Mouse (Mus musculus) limb, embryonic 14.5 days (tissue): ENCODE data around the gene Sox5. TPM values are rescaled to one million over a fixed set of nuclear protein-coding genes. Genes with fewer than 3 reads are reported as not detected.

Experiments
- ATAC-seq: fragments of 200-750 bp; cut with Nextera tagmentation; 2 replicates; pipeline ENCODE4 v1.8.0; 2017; ENCODE audit warnings: low read depth, moderate number of reproducible peaks, moderate TSS enrichment; ENCODE audit not compliant: low FRiP score
- DNase-seq: peaks from one replicate; pipeline ENCODE4 v3.0.0-alpha.2; 2015; ENCODE audit warnings: low spot score
- H3K27ac ChIP-seq: fragments of 300-500 bp; sonication (generic); replicated peaks from 2 replicates; pipeline ENCODE4 v1.5.1; 2014; ENCODE audit warnings: low read depth, mild to moderate bottlenecking, low read length, moderate library complexity, mixed read lengths
- H3K27me3 ChIP-seq: fragments of 300-500 bp; sonication (generic); 2 replicates; pipeline ENCODE4 v1.6.1; 2014; ENCODE audit warnings: low read length, mixed read lengths; ENCODE audit not compliant: control insufficient read depth, insufficient read depth
- H3K36me3 ChIP-seq: fragments of 300-500 bp; sonication (generic); 2 replicates; pipeline ENCODE4 v1.6.1; 2014; ENCODE audit warnings: mild to moderate bottlenecking, low read length, moderate library complexity, mixed read lengths; ENCODE audit not compliant: control insufficient read depth, insufficient read depth
- H3K4me1 ChIP-seq: fragments of 300-500 bp; sonication (generic); 2 replicates; pipeline ENCODE4 v1.6.1; 2014; ENCODE audit warnings: antibody characterized with exemption, low read length, mixed read lengths; ENCODE audit not compliant: control insufficient read depth, insufficient read depth
- H3K4me2 ChIP-seq: fragments of 300-500 bp; sonication (generic); replicated peaks from 2 replicates; pipeline ENCODE4 v1.6.1; 2014; ENCODE audit warnings: low read depth, mild to moderate bottlenecking, low read length, moderate library complexity; ENCODE audit not compliant: severe bottlenecking
- H3K4me3 ChIP-seq: fragments of 300-500 bp; sonication (generic); replicated peaks from 2 replicates; pipeline ENCODE4 v1.5.1; 2014; ENCODE audit warnings: low read length
- H3K9ac ChIP-seq: fragments of 300-500 bp; sonication (generic); 2 replicates; pipeline ENCODE4 v1.6.1; 2014; ENCODE audit warnings: mild to moderate bottlenecking, low read depth, low read length, moderate library complexity; ENCODE audit not compliant: severe bottlenecking
- H3K9me3 ChIP-seq: fragments of 300-500 bp; sonication (generic); 2 replicates; pipeline ENCODE4 v1.6.1; 2016; ENCODE audit warnings: low read length; ENCODE audit not compliant: control insufficient read depth
- POLR2A ChIP-seq: fragments of 200-500 bp; IDR thresholded peaks from 2 replicates; pipeline ENCODE4 v1.8.0; 2012; ENCODE audit warnings: inconsistent platforms, mild to moderate bottlenecking, moderate library complexity, borderline replicate concordance; ENCODE audit not compliant: insufficient read depth, insufficient read length; ENCODE audit errors: extremely low read depth
- WGBS: fragments of 180-500 bp; shearing (Covaris S2); extraction: QIAGEN DNeasy Blood & Tissue Kit; methylation state at CpG from one replicate; pipeline ENCODE4 v1.1.7; 2014; 5-methylcytosine and 5-hydroxymethylcytosine counted together
- polyA plus RNA-seq, 2 experiments: library from polyadenylated mRNA; depleted of rRNA in 1 of 2; stranded (reverse) in 1 of 2; unstranded in 1 of 2; fragments of >200 nt; fragmentation: Nextera tagmentation in 1 of 2; extraction: Ambion mirVana in 1 of 2; gene quantifications; 2 replicates each; pipeline versions ENCODE4 v1.2.1 to v1.2.3; 2012 to 2014

The Sox5 gene
- polyA plus RNA-seq, 2 experiments: 20.6 to 32.8 TPM

DNA sequence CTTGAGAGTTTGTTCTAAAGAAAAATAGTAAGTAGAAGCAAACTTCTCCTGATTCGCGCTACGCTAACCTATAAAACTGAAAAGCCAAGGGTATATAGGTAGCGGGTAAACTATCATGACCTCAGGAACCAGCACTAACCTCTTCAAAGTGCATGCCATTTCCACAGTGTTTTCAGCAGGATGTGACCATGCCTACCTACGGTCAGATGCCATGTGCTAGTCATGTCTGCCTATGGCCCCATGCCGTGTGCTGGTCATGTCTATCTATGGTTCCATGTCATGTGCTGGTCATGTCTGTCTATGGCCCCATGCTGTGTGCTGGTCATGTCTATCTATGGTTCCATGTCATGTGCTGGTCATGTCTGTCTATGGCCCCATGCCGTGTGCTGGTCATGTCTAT, 614.7 kb downstream of the Sox5 start:
- H3K4me1 ChIP-seq: peaks cover 21% of the 10 kb centered on the region
- TF ChIP-seq POLR2A: no peak
- no peak overlapping the region for H3K4me3 ChIP-seq
- H3K4me2 ChIP-seq: no peak overlapping the region
- no peaks in the 10 kb centered on the region for H3K36me3 ChIP-seq
- ATAC-seq (no peak), DNase-seq (no peak)
- 0 out of 2 replicates have a peak overlapping the region, but pooled peaks have one; percentile 44 for H3K27ac ChIP-seq
- WGBS: 96% methylated on average over 7 of the region's 7 CpGs
- H3K27me3 ChIP-seq: no peaks in the 10 kb centered on the region
- no peak overlapping the region for H3K9ac ChIP-seq
- H3K9me3 ChIP-seq: no peaks in the 10 kb centered on the region

DNA sequence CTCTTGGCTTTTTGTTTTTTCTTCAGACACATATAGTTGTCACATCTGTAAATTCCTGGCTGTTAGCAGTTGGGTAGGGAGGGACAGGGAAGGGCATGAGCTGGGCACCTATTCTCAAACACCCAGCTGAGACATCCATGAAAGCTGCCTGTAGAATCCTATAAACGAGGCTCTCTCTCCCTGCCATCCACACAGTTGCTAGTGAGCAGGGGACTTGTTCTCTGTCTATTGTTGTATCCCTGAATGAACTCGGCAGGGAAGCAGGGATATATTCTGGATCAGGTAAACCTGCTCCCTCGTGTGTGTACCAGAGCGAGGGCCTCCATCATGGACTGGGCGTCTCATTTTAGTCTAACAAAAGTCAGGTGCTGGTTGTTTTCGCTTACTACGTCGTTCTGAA, 615.1 kb downstream of the Sox5 start:
- Histone ChIP-seq H3K9me3 (no peaks in the 10 kb centered on the region), H3K4me1 (peaks cover 21% of the 10 kb centered on the region), H3K9ac (no peak overlapping the region), H3K4me3 (no peak overlapping the region), H3K4me2 (no peak overlapping the region), H3K27me3 (no peaks in the 10 kb centered on the region), H3K27ac (peak overlapping the region; percentile 44), H3K36me3 (no peaks in the 10 kb centered on the region)
- TF ChIP-seq POLR2A: no peak
- DNase-seq: no peak
- ATAC-seq: no peak
- 62% methylated on average over 8 of the region's 8 CpGs for WGBS

DNA sequence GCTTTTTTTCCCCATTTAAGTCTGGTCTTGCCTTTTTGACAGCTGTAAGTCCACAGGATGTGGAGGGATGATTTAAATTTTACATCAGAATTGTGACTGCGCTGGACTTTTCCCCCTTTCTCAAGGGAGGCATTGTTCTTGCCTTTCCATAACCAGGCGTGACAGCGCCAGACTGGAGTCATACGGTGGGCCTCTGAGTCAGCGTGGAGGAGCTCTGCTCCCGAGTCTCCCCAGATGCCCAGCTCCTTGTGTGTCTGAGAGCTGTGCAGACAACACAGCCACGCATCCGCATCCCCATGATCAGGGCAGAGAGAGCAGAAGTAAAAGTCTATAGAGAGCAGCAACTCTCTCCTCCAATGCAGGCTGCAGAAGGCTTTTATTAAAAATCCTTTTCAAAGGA, 615.7 kb downstream of the Sox5 start:
- no peak overlapping the region for H3K4me3 ChIP-seq
- DNase-seq: peak; percentile 30
- H3K9ac ChIP-seq: no peak overlapping the region
- H3K4me2 ChIP-seq: 0 out of 2 replicates have a peak overlapping the region, but pooled peaks have one; percentile 3
- H3K36me3 ChIP-seq: no peaks in the 10 kb centered on the region
- H3K27me3 ChIP-seq: no peaks in the 10 kb centered on the region
- H3K27ac ChIP-seq: peak overlapping the region; percentile 44
- no peak for TF ChIP-seq POLR2A
- peak; percentile 55; the same call in 1 of the 2 replicates for ATAC-seq
- WGBS: 19% methylated on average over 8 of the region's 8 CpGs
- no peaks in the 10 kb centered on the region for H3K9me3 ChIP-seq
- H3K4me1 ChIP-seq: peaks cover 21% of the 10 kb centered on the region

DNA sequence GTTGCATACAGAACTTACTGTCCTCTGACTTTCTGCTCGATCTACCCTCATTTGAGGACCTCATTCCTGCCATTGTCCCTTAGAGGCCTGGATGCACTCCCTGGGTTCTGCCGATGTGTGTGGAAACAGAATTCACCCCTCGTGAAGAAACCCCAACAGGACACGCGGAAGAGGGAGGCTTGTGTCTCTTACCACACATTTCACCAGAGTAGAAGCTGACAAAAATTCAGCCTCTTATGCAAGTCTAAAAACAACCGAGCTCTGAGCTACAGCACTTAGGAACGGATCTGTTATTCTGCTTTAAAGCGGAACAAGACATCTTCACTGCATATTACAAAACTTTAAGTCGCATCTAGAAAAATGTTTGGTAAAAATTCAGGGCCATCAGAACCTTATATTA, 618.3 kb downstream of the Sox5 start:
- no peaks in the 10 kb centered on the region for H3K9me3 ChIP-seq
- no peak overlapping the region for H3K27ac ChIP-seq
- TF ChIP-seq POLR2A: no peak
- no peak overlapping the region for H3K4me3 ChIP-seq
- H3K27me3 ChIP-seq: no peaks in the 10 kb centered on the region
- ATAC-seq (no peak), DNase-seq (no peak)
- H3K36me3 ChIP-seq: peaks cover 3% of the 10 kb centered on the region; the same call in 1 of the 2 replicates
- peaks cover 16% of the 10 kb centered on the region for H3K4me1 ChIP-seq
- WGBS: 89% methylated on average over 9 of the region's 9 CpGs
- H3K9ac ChIP-seq: no peak overlapping the region
- H3K4me2 ChIP-seq: no peak overlapping the region

DNA sequence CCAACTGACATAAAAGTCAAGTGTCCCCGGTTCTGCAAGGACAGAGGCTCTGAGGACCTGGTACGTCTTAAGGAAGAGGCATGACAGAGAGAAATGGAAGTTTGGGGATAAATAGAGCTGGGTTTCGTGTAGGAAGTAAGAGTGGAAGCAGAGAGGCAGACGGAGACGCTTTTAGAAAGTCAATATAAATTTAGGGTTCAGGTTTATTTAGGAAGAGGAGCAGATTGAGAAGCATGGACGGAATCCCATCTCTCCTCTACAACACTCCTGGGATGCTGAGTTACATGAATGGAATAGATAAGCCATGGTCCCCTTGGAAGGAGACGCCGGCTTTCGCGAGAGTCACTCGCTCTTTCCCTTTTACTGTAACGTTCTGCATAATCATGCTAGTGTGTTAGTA, 623.1 kb downstream of the Sox5 start:
- no peak overlapping the region for H3K27ac ChIP-seq
- H3K27me3 ChIP-seq: no peaks in the 10 kb centered on the region
- no peak overlapping the region for H3K4me3 ChIP-seq
- DNase-seq: no peak
- H3K4me2 ChIP-seq: no peak overlapping the region
- no peak for ATAC-seq
- peaks cover 3% of the 10 kb centered on the region; the same call in 1 of the 2 replicates for H3K36me3 ChIP-seq
- 89% methylated on average over 12 of the region's 12 CpGs for WGBS
- peaks cover 3% of the 10 kb centered on the region; the same call in 1 of the 2 replicates for H3K4me1 ChIP-seq
- TF ChIP-seq POLR2A: no peak
- no peak overlapping the region for H3K9ac ChIP-seq
- H3K9me3 ChIP-seq: no peaks in the 10 kb centered on the region
